Mouse (Mus musculus) gastrocnemius, adult 8-10 months (tissue): ENCODE data around the gene Cul9. TPM values are rescaled to one million over a fixed set of nuclear protein-coding genes. Genes with fewer than 3 reads are reported as not detected.

Experiments used
- DNase-seq, 2 experiments: peaks; one replicate each; pipeline ENCODE4 v3.0.0; 2022; ENCODE audit warnings: low spot score in 2 of 2
- total RNA-seq, 4 experiments: library from RNA; stranded (reverse); gene quantifications; 2 replicates each; pipeline ENCODE4 v1.2.4; 2022

Gene Cul9
- total RNA-seq, 4 experiments from 2014 or later, result 15.2 to 16.6 (median 15.4) TPM

GRCm38 (mm10) chr17:46553926-46554325, 7.7 kb upstream of the Cul9 start:
- no peak for DNase-seq

GRCm38 (mm10) chr17:46553469-46553868, 7.3 kb upstream of the Cul9 start:
- no peak for DNase-seq

DNA sequence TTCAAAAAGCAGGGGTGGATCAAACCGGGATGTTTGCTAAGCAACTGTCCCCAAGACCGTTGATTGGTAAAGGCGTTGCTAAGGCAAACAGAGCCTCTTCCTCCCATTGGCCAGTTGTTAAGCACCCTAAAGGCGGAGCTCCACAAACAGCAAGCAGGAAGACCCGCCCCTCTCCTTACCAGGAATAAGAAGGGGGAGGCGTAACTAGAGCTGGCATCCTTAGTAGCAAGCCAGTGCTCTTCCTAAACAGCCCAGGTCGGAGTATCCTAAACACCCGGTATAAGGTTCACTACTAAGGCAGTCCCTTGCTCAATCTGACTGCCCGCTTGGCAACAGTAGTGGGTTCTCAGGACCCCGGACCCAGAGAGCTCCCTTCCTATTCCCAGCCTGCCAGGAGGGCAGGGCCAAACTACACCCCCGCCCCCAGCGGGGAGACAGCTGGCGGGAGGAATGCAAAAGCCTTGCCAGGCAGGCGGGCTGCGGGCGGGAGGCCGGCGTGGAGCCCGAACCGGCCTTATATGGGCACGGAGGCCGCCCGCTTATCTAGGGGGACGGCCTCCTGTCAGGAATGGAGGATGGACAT, 6.7 kb upstream of the Cul9 start:
- peak; percentile 87 to 92 for DNase-seq

GRCm38 (mm10) chr17:46552151-46552550, 6.0 kb upstream of the Cul9 start:
- DNase-seq, result no peak

DNA sequence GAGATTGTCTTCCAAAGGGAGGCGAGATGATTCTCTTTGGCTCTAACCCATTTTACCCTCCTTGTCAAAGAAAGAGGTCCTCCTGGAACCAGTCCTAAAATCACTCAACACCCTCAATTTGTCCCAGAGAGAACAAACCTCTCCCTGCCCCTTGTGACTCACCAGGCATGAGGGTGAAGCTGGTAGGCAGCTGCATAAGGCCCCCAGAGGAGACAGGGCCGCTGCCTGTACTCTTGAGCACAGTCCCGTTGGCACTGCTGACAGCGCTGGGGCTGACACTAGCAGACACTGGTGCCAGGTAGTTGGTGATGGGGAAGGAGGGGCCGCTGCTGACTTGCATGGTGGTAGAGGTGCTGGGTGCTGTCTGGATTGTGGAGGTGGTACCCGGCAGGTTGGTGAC, 5.2 kb upstream of the Cul9 start:
- no peak for DNase-seq

- DNase-seq, result no peak
Measured at GRCm38 (mm10) chr17:46550904-46551303, 4.7 kb upstream of the Cul9 start.

GRCm38 (mm10) chr17:46549642-46550041, 3.5 kb upstream of the Cul9 start:
- DNase-seq, result no peak

- DNase-seq, result no peak
Measured at GRCm38 (mm10) chr17:46549193-46549592, 3.0 kb upstream of the Cul9 start.

GRCm38 (mm10) chr17:46548741-46549140, 2.6 kb upstream of the Cul9 start:
- DNase-seq, result no peak

DNA sequence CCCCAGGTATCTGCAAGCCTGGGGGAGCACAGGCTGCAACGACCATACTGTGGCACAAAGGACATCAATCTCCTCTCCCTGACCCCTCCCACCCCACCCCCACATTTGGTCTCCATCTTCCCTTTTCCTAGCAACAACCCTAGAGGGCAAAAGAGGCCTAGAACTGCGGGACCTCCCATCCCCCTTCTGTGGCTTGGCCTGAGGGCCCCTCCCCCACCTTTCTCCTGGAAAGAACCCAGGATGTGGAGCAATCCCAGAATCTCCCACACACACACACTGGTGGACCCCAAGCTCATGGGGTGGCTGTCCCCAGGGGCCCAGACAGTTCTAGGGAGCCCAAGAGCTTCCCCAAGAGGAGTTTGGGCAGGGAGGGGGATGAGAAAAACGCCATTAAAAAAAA, 1.7 kb upstream of the Cul9 start:
- no peak for DNase-seq

DNA sequence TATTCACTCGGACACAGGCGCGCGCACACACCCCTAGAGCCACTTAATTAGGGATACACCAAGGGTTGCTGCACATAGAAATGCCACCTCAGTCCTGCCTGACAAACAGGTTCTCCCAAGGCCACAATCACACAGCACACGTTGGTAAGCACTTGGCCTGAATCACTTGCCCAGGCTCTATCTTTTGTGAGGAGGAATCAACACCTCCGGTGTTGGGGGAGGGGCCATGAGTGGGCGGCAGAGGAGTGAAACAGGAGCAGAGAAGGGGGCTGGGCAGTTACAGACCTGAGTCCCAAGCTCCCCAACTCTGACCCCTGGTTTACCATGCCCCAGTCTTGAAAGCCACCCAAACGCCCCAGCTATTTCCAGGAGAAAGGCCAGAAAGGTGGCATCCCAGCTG, 807 bp upstream of the Cul9 start:
- no peak for DNase-seq

- DNase-seq, result no peak
Measured at GRCm38 (mm10) chr17:46546591-46546990, 403 bp upstream of the Cul9 start.

GRCm38 (mm10) chr17:46543661-46544060, 2.5 kb downstream of the Cul9 start:
- DNase-seq, result no peak

- peak; percentile 20 to 46 for DNase-seq
Measured at GRCm38 (mm10) chr17:46525579-46526307, 20.4 kb downstream of the Cul9 start.

GRCm38 (mm10) chr17:46525065-46525464, 21.1 kb downstream of the Cul9 start:
- DNase-seq, result no peak

DNA sequence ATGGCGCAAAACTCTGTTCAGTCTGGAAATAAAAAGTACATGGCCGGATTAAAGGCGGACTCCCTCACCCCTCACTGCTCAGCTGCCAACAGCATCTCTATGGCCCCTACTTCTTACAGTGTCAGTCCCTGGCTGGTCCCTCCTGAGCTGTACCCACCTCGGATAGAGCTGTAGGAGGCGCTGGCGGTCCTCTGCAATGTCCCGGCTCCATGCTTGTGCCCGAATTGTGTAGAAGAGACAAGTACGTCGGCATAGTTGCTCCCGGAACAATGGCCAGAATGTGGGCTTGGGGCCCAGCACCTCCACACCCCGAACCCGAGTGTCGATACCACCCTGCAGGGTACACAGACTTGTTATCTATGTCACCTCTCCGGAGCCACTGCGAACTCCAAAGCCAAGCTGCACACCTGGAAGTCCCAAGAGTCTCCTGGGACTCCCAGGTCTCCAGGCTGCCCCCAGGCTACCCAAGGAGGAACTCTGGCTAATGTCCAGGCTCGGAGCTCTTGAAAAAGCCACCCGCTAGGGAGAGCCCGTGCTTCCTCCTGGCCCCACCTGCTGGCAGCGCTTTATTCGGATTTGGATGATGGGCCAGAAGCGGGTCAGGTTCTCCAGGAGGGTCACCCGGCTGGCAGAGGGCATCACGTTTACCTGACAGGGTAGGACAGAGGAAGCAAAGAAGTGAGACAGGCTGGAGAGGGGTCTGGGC, 24.1 kb downstream of the Cul9 start:
- no peak for DNase-seq

GRCm38 (mm10) chr17:46521174-46521573, 25.0 kb downstream of the Cul9 start:
- no peak for DNase-seq

DNA sequence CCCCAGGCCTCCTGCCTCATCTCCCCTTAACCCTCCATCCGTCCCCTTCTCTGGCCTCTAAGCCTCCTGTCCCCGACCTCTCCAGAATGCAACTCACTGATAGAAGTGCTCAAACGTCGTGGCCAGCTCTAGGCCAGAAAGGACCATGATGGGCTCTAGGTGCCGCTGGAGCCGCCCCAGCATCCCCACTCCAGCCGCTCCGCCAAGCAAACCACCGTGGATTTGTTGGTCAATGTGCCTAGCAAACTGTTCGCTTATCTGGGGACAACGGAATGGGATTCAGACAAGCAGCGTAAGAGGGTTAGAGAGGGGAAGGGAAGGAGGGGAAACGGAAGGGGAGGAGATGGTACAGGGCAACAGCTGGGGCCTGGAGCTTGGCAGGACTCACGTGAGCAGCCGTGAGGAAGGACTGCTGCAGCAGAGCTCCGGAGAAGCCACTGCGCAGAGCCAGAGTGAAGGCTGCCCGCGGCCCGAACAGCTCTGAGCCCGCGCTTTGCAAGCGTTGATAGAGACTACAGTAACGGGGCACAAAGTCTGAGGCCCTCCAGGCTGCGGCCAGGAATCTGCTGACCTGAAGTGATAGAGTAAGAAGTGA, 25.7 kb downstream of the Cul9 start:
- DNase-seq, result no peak

- DNase-seq, result no peak
Measured at GRCm38 (mm10) chr17:46519971-46520370, 26.2 kb downstream of the Cul9 start.

- no peak for DNase-seq
Measured at GRCm38 (mm10) chr17:46513329-46513728, 32.9 kb downstream of the Cul9 start.

GRCm38 (mm10) chr17:46511059-46511710, 35.0 kb downstream of the Cul9 start:
- no peak for DNase-seq

- no peak for DNase-seq
Measured at GRCm38 (mm10) chr17:46505617-46506016, 40.6 kb downstream of the Cul9 start.
